In genomic region chr4:86286572-86286971, GRCm38 (mm10) we compare ENCODE assay signal across 32 mouse cellular contexts.
"Had no signal": no experiment of that assay in that cellular context is flagged by ENCODE, and none has a peak within 500 bp of the region (broad histone marks: within the 10 kb centered on the region; RNA-seq: fewer than 3 reads in every experiment).

No protein-coding gene starts in this region.

- H3K4me1 ChIP-seq: liver, embryonic 12.5 days; liver, embryonic 13.5 days; liver, embryonic 15.5 days; lung, embryonic 15.5 days; megakaryocyte, embryonic 14.5 days; midbrain, embryonic 10.5 days; midbrain, embryonic 13.5 days; midbrain, embryonic 15.5 days; neural tube, embryonic 12.5 days had no signal

- H3K4me3 ChIP-seq: limb, embryonic 10.5 days; limb, embryonic 12.5 days; limb, embryonic 13.5 days; limb, embryonic 15.5 days; liver, embryonic 12.5 days; liver, embryonic 13.5 days; liver, embryonic 15.5 days; lung, embryonic 15.5 days; megakaryocyte, embryonic 14.5 days; midbrain, embryonic 10.5 days; midbrain, embryonic 12.5 days; midbrain, embryonic 13.5 days; midbrain, embryonic 15.5 days; myocyte; neural tube, embryonic 12.5 days had no signal

- H3K27ac ChIP-seq: limb, embryonic 10.5 days; limb, embryonic 12.5 days; limb, embryonic 13.5 days; limb, embryonic 15.5 days; liver, embryonic 12.5 days; liver, embryonic 13.5 days; liver, embryonic 14.5 days; liver, embryonic 15.5 days; lung, embryonic 15.5 days; macrophage; midbrain, embryonic 10.5 days; midbrain, embryonic 12.5 days; midbrain, embryonic 13.5 days; midbrain, embryonic 15.5 days; neural tube, embryonic 12.5 days had no signal

- DNase-seq: left cerebral cortex, postnatal 4 days; liver; liver, embryonic 13.5 days; liver, postnatal 0 days; lung, adult 18-20 months; lung, adult 2 months; lung, embryonic 14.5 days; lung, postnatal 10 days; lung, postnatal 14 days; lung, postnatal 36 days; lung, postnatal 4 days; midbrain, embryonic 14.5 days had no signal

- ATAC-seq: liver, embryonic 12.5 days; liver, postnatal 0 days; lung, postnatal 0 days; midbrain, embryonic 13.5 days; midbrain, embryonic 15.5 days; midbrain, embryonic 16.5 days had no signal

- H3K36me3 ChIP-seq: limb, embryonic 10.5 days; limb, embryonic 15.5 days; liver, embryonic 12.5 days; liver, embryonic 13.5 days; liver, embryonic 15.5 days; lung, embryonic 15.5 days; midbrain, embryonic 10.5 days; midbrain, embryonic 12.5 days; midbrain, embryonic 13.5 days; midbrain, embryonic 15.5 days; neural tube, embryonic 12.5 days had no signal

- H3K4me2 ChIP-seq: limb, embryonic 12.5 days; limb, embryonic 13.5 days; limb, embryonic 15.5 days; liver, embryonic 11.5 days; liver, embryonic 12.5 days; liver, embryonic 13.5 days; liver, embryonic 15.5 days; lung, embryonic 14.5 days; lung, embryonic 15.5 days; midbrain, embryonic 11.5 days; midbrain, embryonic 12.5 days; midbrain, embryonic 13.5 days; midbrain, embryonic 15.5 days; neural tube, embryonic 12.5 days had no signal

- H3K9me3 ChIP-seq: limb, embryonic 10.5 days; limb, embryonic 12.5 days; limb, embryonic 13.5 days; limb, embryonic 15.5 days; liver, embryonic 12.5 days; liver, embryonic 13.5 days; liver, embryonic 15.5 days; lung, embryonic 15.5 days; midbrain, embryonic 10.5 days; midbrain, embryonic 12.5 days; midbrain, embryonic 13.5 days; midbrain, embryonic 15.5 days; neural tube, embryonic 12.5 days had no signal

- H3K9ac ChIP-seq: limb, embryonic 12.5 days; limb, embryonic 13.5 days; limb, embryonic 15.5 days; liver, embryonic 12.5 days; liver, embryonic 13.5 days; liver, embryonic 14.5 days; liver, embryonic 15.5 days; liver, postnatal 0 days; lung, embryonic 14.5 days; lung, embryonic 15.5 days; midbrain, embryonic 12.5 days; midbrain, embryonic 13.5 days; midbrain, embryonic 15.5 days; neural tube, embryonic 12.5 days had no signal

- H3K27me3 ChIP-seq: limb, embryonic 12.5 days; limb, embryonic 13.5 days; limb, embryonic 15.5 days; liver, embryonic 12.5 days; liver, embryonic 13.5 days; liver, embryonic 15.5 days; lung, embryonic 15.5 days; megakaryocyte, embryonic 14.5 days; midbrain, embryonic 12.5 days; midbrain, embryonic 13.5 days; midbrain, embryonic 15.5 days; neural tube, embryonic 12.5 days had no signal
